Mouse (Mus musculus) forebrain, embryonic 12.5 days (tissue): Measurements from ENCODE around the gene Mlec. TPM values are rescaled to one million over a fixed set of nuclear protein-coding genes. Genes with fewer than 3 reads are reported as not detected.

Experiments
- ATAC-seq: fragments of 200-750 bp; cut with Nextera tagmentation; 2 replicates; pipeline ENCODE4 v1.8.0; 2017; ENCODE audit warnings: moderate TSS enrichment; ENCODE audit not compliant: low FRiP score
- H3K27ac ChIP-seq: fragments of 300-500 bp; sonication (generic); 2 replicates; pipeline ENCODE4 v1.5.1; 2016; ENCODE audit warnings: mild to moderate bottlenecking
- H3K27me3 ChIP-seq: fragments of 300-500 bp; sonication (generic); 2 replicates; pipeline ENCODE4 v1.6.1; 2016; ENCODE audit warnings: mild to moderate bottlenecking
- H3K36me3 ChIP-seq: fragments of 300-500 bp; sonication (generic); replicated peaks from 2 replicates; pipeline ENCODE4 v1.6.1; 2016; ENCODE audit warnings: mild to moderate bottlenecking
- H3K4me1 ChIP-seq: fragments of 300-500 bp; sonication (generic); 2 replicates; pipeline ENCODE4 v1.6.1; 2016
- H3K4me2 ChIP-seq: fragments of 300-500 bp; sonication (generic); 2 replicates; pipeline ENCODE4 v1.6.1; 2016; ENCODE audit warnings: mild to moderate bottlenecking, moderate library complexity
- H3K4me3 ChIP-seq: fragments of 300-500 bp; sonication (generic); replicated peaks from 2 replicates; pipeline ENCODE4 v1.5.1; 2016; ENCODE audit warnings: mild to moderate bottlenecking
- H3K9ac ChIP-seq: fragments of 300-500 bp; sonication (generic); 2 replicates; pipeline ENCODE4 v1.6.1; 2016; ENCODE audit warnings: mild to moderate bottlenecking
- H3K9me3 ChIP-seq: fragments of 300-500 bp; sonication (generic); 2 replicates; pipeline ENCODE4 v1.6.1; 2016
- WGBS: fragments of 180-500 bp; shearing (Covaris S2); methylation state at CpG from one replicate; pipeline ENCODE4 v1.1.7; 2016; 5-methylcytosine and 5-hydroxymethylcytosine counted together
- polyA plus RNA-seq: library from polyadenylated mRNA; unstranded; fragments of >200 nt; fragmentation: Nextera tagmentation; extraction: Ambion mirVana; gene quantifications from 2 replicates; pipeline ENCODE4 v1.2.1, GENCODE M21; 2016

Gene Mlec
- polyA plus RNA-seq, result 50.3 and 50.8 TPM in 2 replicates

GRCm38 (mm10) chr5:115158040-115158983 is at the start of gene Mlec:
TSS of gene Mlec (minus strand) at chr5:115158179.
- peak within 1 kb of the TSS; percentile 97 for H3K9ac ChIP-seq
- peaks cover 44% of the 10 kb centered on the region for H3K4me1 ChIP-seq
- ATAC-seq, result peak; percentile 98
- no peaks in the 10 kb centered on the region for H3K27me3 ChIP-seq
- WGBS, result under 1% methylated on average over 70 of the region's 78 CpGs
- peak within 1 kb of the TSS; percentile 79 for H3K4me2 ChIP-seq
- H3K27ac ChIP-seq, result peak within 1 kb of the TSS; percentile 94
- peak within 1 kb of the TSS; percentile 91 for H3K4me3 ChIP-seq
- H3K36me3 ChIP-seq, result 0 out of 2 replicates have a peak, but pooled peaks cover 4% of the 10 kb centered on the region
- H3K9me3 ChIP-seq, result no peaks in the 10 kb centered on the region

- Histone ChIP-seq H3K36me3 (no peaks in the 10 kb centered on the region), H3K4me2 (no peak overlapping the region), H3K9me3 (no peaks in the 10 kb centered on the region), H3K27ac (no peak overlapping the region), H3K4me3 (no peak overlapping the region), H3K27me3 (peaks cover 16% of the 10 kb centered on the region), H3K4me1 (peaks cover 25% of the 10 kb centered on the region), H3K9ac (no peak overlapping the region)
- ATAC-seq, result no peak
- WGBS, result 56% methylated on average over 5 of the region's 5 CpGs
Measured at GRCm38 (mm10) chr5:115207244-115207643, 49.3 kb upstream of the Mlec start.

- H3K27me3 ChIP-seq, result peaks cover 8% of the 10 kb centered on the region
- peak overlapping the region; percentile 51 for H3K4me2 ChIP-seq
Measured at GRCm38 (mm10) chr5:115204562-115205311, 46.8 kb upstream of the Mlec start.

GRCm38 (mm10) chr5:115203735-115204561 is 46.0 kb upstream of the Mlec start:
- H3K9ac ChIP-seq, result peak overlapping the region; percentile 48
- H3K27me3 ChIP-seq, result peaks cover 8% of the 10 kb centered on the region
- H3K4me1 ChIP-seq, result peaks cover 25% of the 10 kb centered on the region
- H3K9me3 ChIP-seq, result no peaks in the 10 kb centered on the region
- 12% methylated on average over 23 of the region's 23 CpGs for WGBS
- no peaks in the 10 kb centered on the region for H3K36me3 ChIP-seq
- H3K27ac ChIP-seq, result peak overlapping the region; percentile 71; the same call in 1 of the 2 replicates
- ATAC-seq, result peak; percentile 57
- peak overlapping the region; percentile 11 for H3K4me3 ChIP-seq
- H3K4me2 ChIP-seq, result peak overlapping the region; percentile 51

More at GRCm38 (mm10) chr5:115204562-115205311, 46.8 kb upstream of the Mlec start:
- WGBS, result 5% methylated on average over 31 of the region's 31 CpGs
- ATAC-seq, result peak; percentile 91
- H3K4me1 ChIP-seq, result peaks cover 25% of the 10 kb centered on the region
- peak overlapping the region; percentile 48 for H3K9ac ChIP-seq
- no peaks in the 10 kb centered on the region for H3K9me3 ChIP-seq
- H3K27ac ChIP-seq, result peak overlapping the region; percentile 71; the same call in 1 of the 2 replicates
- peak overlapping the region; percentile 11 for H3K4me3 ChIP-seq
- H3K36me3 ChIP-seq, result no peaks in the 10 kb centered on the region

- WGBS, result 4% methylated on average over 12 of the region's 12 CpGs
- Histone ChIP-seq H3K36me3 (no peaks in the 10 kb centered on the region), H3K4me2 (peak overlapping the region; percentile 100), H3K27ac (no peak overlapping the region), H3K4me3 (peak overlapping the region; percentile 71), H3K9ac (no peak overlapping the region), H3K9me3 (no peaks in the 10 kb centered on the region), H3K4me1 (peaks cover 29% of the 10 kb centered on the region), H3K27me3 (peaks cover 69% of the 10 kb centered on the region)
- ATAC-seq, result peak; percentile 33
Measured at GRCm38 (mm10) chr5:115194626-115195221, 36.7 kb upstream of the Mlec start.

- peak; percentile 63 for ATAC-seq
- peaks cover 29% of the 10 kb centered on the region for H3K4me1 ChIP-seq
- under 1% methylated on average over 91 of the region's 116 CpGs for WGBS
Measured at GRCm38 (mm10) chr5:115193669-115194625, 36.0 kb upstream of the Mlec start, which contains the start of gene Cabp1. TSS of gene Cabp1 (minus strand) at chr5:115194381.

GRCm38 (mm10) chr5:115193226-115193625 is 35.2 kb upstream of the Mlec start:
- H3K4me2 ChIP-seq, result peak overlapping the region; percentile 100
- H3K9ac ChIP-seq, result peak overlapping the region; percentile 80
- H3K4me3 ChIP-seq, result peak overlapping the region; percentile 71
- H3K9me3 ChIP-seq, result no peaks in the 10 kb centered on the region
- no peak overlapping the region for H3K27ac ChIP-seq
- WGBS, result 0% methylated on average over 34 of the region's 34 CpGs
- H3K27me3 ChIP-seq, result peaks cover 80% of the 10 kb centered on the region
- peak; percentile 36; the same call in 1 of the 2 replicates for ATAC-seq
- no peaks in the 10 kb centered on the region for H3K36me3 ChIP-seq
- peaks cover 29% of the 10 kb centered on the region for H3K4me1 ChIP-seq

More at GRCm38 (mm10) chr5:115193669-115194625, 36.0 kb upstream of the Mlec start, which contains the start of gene Cabp1:
- H3K4me2 ChIP-seq, result peak within 1 kb of the TSS; percentile 100
- H3K27ac ChIP-seq, result 0 out of 2 replicates have a peak within 1 kb of the TSS, but pooled peaks have one; percentile 19
- H3K27me3 ChIP-seq, result peaks cover 76% of the 10 kb centered on the region
- peak within 1 kb of the TSS; percentile 80 for H3K9ac ChIP-seq
- no peaks in the 10 kb centered on the region for H3K36me3 ChIP-seq
- no peaks in the 10 kb centered on the region for H3K9me3 ChIP-seq
- peak within 1 kb of the TSS; percentile 71 for H3K4me3 ChIP-seq

GRCm38 (mm10) chr5:115192828-115193195 is 34.8 kb upstream of the Mlec start:
- Histone ChIP-seq H3K9ac (no peak overlapping the region; the same call in 1 of the 2 replicates), H3K4me1 (peaks cover 30% of the 10 kb centered on the region)

GRCm38 (mm10) chr5:115191880-115192827 is 34.2 kb upstream of the Mlec start:
- H3K4me3 ChIP-seq, result peak overlapping the region; percentile 71
- no peak for ATAC-seq
- H3K4me2 ChIP-seq, result peak overlapping the region; percentile 100
- WGBS, result 8% methylated on average over 29 of the region's 29 CpGs
- H3K27me3 ChIP-seq, result peaks cover 76% of the 10 kb centered on the region
- no peaks in the 10 kb centered on the region for H3K36me3 ChIP-seq
- peak overlapping the region; percentile 40; the same call in 1 of the 2 replicates for H3K9ac ChIP-seq
- H3K9me3 ChIP-seq, result no peaks in the 10 kb centered on the region
- H3K4me1 ChIP-seq, result peaks cover 36% of the 10 kb centered on the region
- no peak overlapping the region for H3K27ac ChIP-seq

More at GRCm38 (mm10) chr5:115192828-115193195, 34.8 kb upstream of the Mlec start:
- Histone ChIP-seq H3K4me3 (peak overlapping the region; percentile 71), H3K27ac (no peak overlapping the region), H3K36me3 (no peaks in the 10 kb centered on the region), H3K9me3 (no peaks in the 10 kb centered on the region), H3K27me3 (peaks cover 80% of the 10 kb centered on the region), H3K4me2 (peak overlapping the region; percentile 100)
- 12% methylated on average over 7 of the region's 7 CpGs for WGBS
- ATAC-seq, result no peak
